Mouse (Mus musculus) cerebellum, adult 2 months (tissue): Measurements from ENCODE around the gene Igsf11.

Experiments used
- CTCF ChIP-seq: fragments of 200-500 bp; IDR thresholded peaks from 2 replicates; pipeline ENCODE4 v1.5.1; 2011; ENCODE audit warnings: low read depth, mild to moderate bottlenecking, control low read depth, low read length, moderate library complexity, borderline replicate concordance; ENCODE audit not compliant: insufficient read depth
- POLR2A ChIP-seq: fragments of 200-500 bp; IDR thresholded peaks from 2 replicates; pipeline ENCODE4 v1.6.1; 2011; ENCODE audit warnings: low read length, control low read depth, borderline replicate concordance; ENCODE audit not compliant: insufficient read depth

GRCm38 (mm10) chr16:39019449-39019848 is 127.0 kb downstream of the Igsf11 start:
- TF ChIP-seq CTCF (no peak), POLR2A (no peak)
